In genomic region chr11:12373106-12374098, GRCm38 (mm10) we compare ENCODE assay signal across 8 mouse cellular contexts.
DNase-seq lines count a peak whose midpoint lies in the region; ATAC-seq and TF ChIP-seq lines count a peak whose summit lies in the region.

No protein-coding gene starts in this region.

- POLR2A ChIA-PET in Patski (lab: Charles Lee) = no interaction called here

- no peaks in the 10 kb centered on the region for H3K4me1 ChIP-seq in hindbrain, embryonic 12.5 days
- H3K4me1 ChIP-seq in lung, postnatal 0 days (ENCODE audit: insufficient read depth, low read depth, low read length) = no peaks in the 10 kb centered on the region

- no peak for TF ChIP-seq EP300 in lung, postnatal 0 days (IDR thresholded peaks at IDR 0.05)

- ATAC-seq in Patski = peak; percentile 99
- peak; percentile 90 for ATAC-seq in hindbrain, embryonic 12.5 days (ENCODE audit: low FRiP score)
- ATAC-seq in lung, postnatal 0 days = peak; percentile 89
- no peak for ATAC-seq in activated CD4-positive, CD25-positive, alpha-beta regulatory T cell, adult 4 months

- WGBS in hindbrain, embryonic 12.5 days = 39% methylated on average over 12 of the region's 12 CpGs
- 32% methylated on average over 12 of the region's 12 CpGs for WGBS in lung, postnatal 0 days

- in situ Hi-C loops in Patski (cut with MboI; ENCODE audit: low pct_unique_long_range_greater_than_20kb) = loop anchor here (5.0 kb wide), 1 partner anchor 154 kb away; no protein-coding TSS in a partner anchor

- CTCF ChIA-PET in Patski (lab: Charles Lee) = interaction anchor here (0.6 to 5.1 kb wide), 32 partner anchors 10 to 553 kb away, joined by 3 to 41 read pairs (median 4); no protein-coding TSS in a partner anchor

- H3K36me3 ChIP-seq in hindbrain, embryonic 12.5 days = no peaks in the 10 kb centered on the region
- no peaks in the 10 kb centered on the region for H3K36me3 ChIP-seq in lung, postnatal 0 days (ENCODE audit: insufficient read depth, low read length)

- peak; percentile 87 for TF ChIP-seq CTCF in Patski (IDR thresholded peaks at IDR 0.05)
- TF ChIP-seq CTCF in lung, postnatal 0 days (IDR thresholded peaks at IDR 0.05) = peak; percentile 96

- no peak for DNase-seq in Patski (ENCODE audit: low read depth, low spot score)
- peak; percentile 90 to 92 for DNase-seq in cerebellum, postnatal 14 days
- peak; percentile 74 to 78 for DNase-seq in frontal cortex, postnatal 25 days (ENCODE audit: low spot score in 2 of 2)
- DNase-seq in layer of hippocampus, adult 9-11 months = peak; percentile 76
- peak; percentile 85 for DNase-seq in lung, postnatal 0 days (ENCODE audit: low spot score)
- DNase-seq in right cerebral cortex, adult 18-20 months = peak; percentile 88

- no peaks in the 10 kb centered on the region for H3K27me3 ChIP-seq in Patski
- H3K27me3 ChIP-seq in hindbrain, embryonic 12.5 days = no peaks in the 10 kb centered on the region
- H3K27me3 ChIP-seq in lung, postnatal 0 days (replicated peaks; ENCODE audit: insufficient read depth, low read length) = no peaks in the 10 kb centered on the region

- no peak overlapping the region for H3K9ac ChIP-seq in hindbrain, embryonic 12.5 days
- H3K9ac ChIP-seq in lung, postnatal 0 days (replicated peaks; ENCODE audit: low read depth) = no peak overlapping the region

- H3K4me2 ChIP-seq in hindbrain, embryonic 12.5 days (replicated peaks) = no peak overlapping the region
- H3K4me2 ChIP-seq in lung, postnatal 0 days (replicated peaks; ENCODE audit: low read depth, low read length) = no peak overlapping the region

- H3K4me3 ChIP-seq in hindbrain, embryonic 12.5 days = no peak overlapping the region
- H3K4me3 ChIP-seq in lung, postnatal 0 days (ENCODE audit: low read depth, low read length) = no peak overlapping the region

- H3K9me3 ChIP-seq in hindbrain, embryonic 12.5 days (replicated peaks) = no peaks in the 10 kb centered on the region
- H3K9me3 ChIP-seq in lung, postnatal 0 days (ENCODE audit: low read length) = no peaks in the 10 kb centered on the region

- H3K27ac ChIP-seq in hindbrain, embryonic 12.5 days = no peak overlapping the region
- H3K27ac ChIP-seq in lung, postnatal 0 days (ENCODE audit: low read length) = no peak overlapping the region
